Comparison of ENCODE assay signal across 10 mouse cellular contexts in the genomic region with DNA sequence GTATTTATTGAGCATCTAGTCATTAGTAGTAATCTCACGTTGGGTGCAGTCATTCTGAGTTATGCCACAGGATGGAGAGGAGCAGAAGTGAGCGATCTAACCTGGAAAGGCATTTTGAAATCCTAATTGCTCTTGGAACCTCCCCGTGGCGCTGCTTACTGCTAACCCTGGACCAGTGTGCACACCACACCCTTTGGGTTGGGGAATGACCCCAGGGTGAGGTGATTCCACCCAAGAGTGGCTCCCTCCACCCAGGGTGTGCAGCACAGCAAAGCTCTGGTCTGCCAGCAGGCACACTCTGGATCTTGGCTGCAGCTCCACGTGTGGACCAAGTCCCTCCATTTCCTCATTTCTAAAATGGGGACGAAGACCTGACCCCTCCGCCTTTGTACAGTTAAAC. TPM values are rescaled to one million over a fixed set of nuclear protein-coding genes. Genes with fewer than 3 reads are reported as not detected.
DNase-seq lines count a peak whose midpoint lies in the region; ATAC-seq lines count a peak whose summit lies in the region.
"Had no signal": no experiment of that assay in that cellular context is flagged by ENCODE, and none has a peak within 500 bp of the region (broad histone marks: within the 10 kb centered on the region; RNA-seq: fewer than 3 reads in every experiment).

No protein-coding gene starts in this region.

- H3K9me3 ChIP-seq in kidney, embryonic 15.5 days (replicated peaks), result no peaks in the 10 kb centered on the region
- no peaks in the 10 kb centered on the region for H3K9me3 ChIP-seq in embryonic facial prominence, embryonic 15.5 days (replicated peaks)
- H3K9me3 ChIP-seq in intestine, embryonic 15.5 days, result no peaks in the 10 kb centered on the region
- H3K9me3 ChIP-seq: neural tube, embryonic 12.5 days had no signal

- no peak for ATAC-seq in kidney, embryonic 15.5 days (replicated peaks; ENCODE audit: low FRiP score)
- ATAC-seq in embryonic facial prominence, embryonic 15.5 days (ENCODE audit: insufficient number of reproducible peaks, low FRiP score, low TSS enrichment, low read depth), result no peak
- ATAC-seq in intestine, embryonic 15.5 days, result no peak
- ATAC-seq in CD4-positive, CD25-positive, alpha-beta regulatory T cell, adult 4 months, result no peak
- ATAC-seq: Patski had no signal

- H3K4me1 ChIP-seq in kidney, embryonic 15.5 days, result peaks cover 90% of the 10 kb centered on the region
- peaks cover 81% of the 10 kb centered on the region for H3K4me1 ChIP-seq in embryonic facial prominence, embryonic 15.5 days
- H3K4me1 ChIP-seq in intestine, embryonic 15.5 days (replicated peaks), result peaks cover 67% of the 10 kb centered on the region

- 76% methylated on average over 7 of the region's 7 CpGs for WGBS in kidney, embryonic 15.5 days
- WGBS in embryonic facial prominence, embryonic 15.5 days, result 71% methylated on average over 7 of the region's 7 CpGs
- WGBS in intestine, embryonic 15.5 days, result 67% methylated on average over 7 of the region's 7 CpGs

- H3K4me3 ChIP-seq in kidney, embryonic 15.5 days (replicated peaks), result no peak overlapping the region
- no peak overlapping the region for H3K4me3 ChIP-seq in embryonic facial prominence, embryonic 15.5 days (replicated peaks)
- no peak overlapping the region for H3K4me3 ChIP-seq in intestine, embryonic 15.5 days (replicated peaks)
- H3K4me3 ChIP-seq: neural tube, embryonic 12.5 days had no signal

- H3K4me2 ChIP-seq in kidney, embryonic 15.5 days, result no peak overlapping the region; the same call in 1 of the 2 replicates
- 0 out of 2 replicates have a peak overlapping the region, but pooled peaks have one; percentile 8 for H3K4me2 ChIP-seq in embryonic facial prominence, embryonic 15.5 days (replicated peaks)
- H3K4me2 ChIP-seq in intestine, embryonic 15.5 days (replicated peaks), result peak overlapping the region; percentile 68; the same call in 1 of the 2 replicates

- H3K27ac ChIP-seq in kidney, embryonic 15.5 days, result peak overlapping the region; percentile 94
- H3K27ac ChIP-seq in embryonic facial prominence, embryonic 15.5 days (replicated peaks), result peak overlapping the region; percentile 88
- H3K27ac ChIP-seq in intestine, embryonic 15.5 days, result peak overlapping the region; percentile 75; the same call in 1 of the 2 replicates
- H3K27ac ChIP-seq: neural tube, embryonic 12.5 days had no signal

- H3K9ac ChIP-seq in kidney, embryonic 15.5 days, result peak overlapping the region; percentile 24; the same call in 1 of the 2 replicates
- H3K9ac ChIP-seq in embryonic facial prominence, embryonic 15.5 days, result no peak overlapping the region
- H3K9ac ChIP-seq in intestine, embryonic 15.5 days, result no peak overlapping the region
- H3K9ac ChIP-seq: neural tube, embryonic 12.5 days had no signal

- H3K27me3 ChIP-seq in kidney, embryonic 15.5 days, result no peaks in the 10 kb centered on the region
- no peaks in the 10 kb centered on the region for H3K27me3 ChIP-seq in embryonic facial prominence, embryonic 15.5 days
- H3K27me3 ChIP-seq in intestine, embryonic 15.5 days (replicated peaks), result no peaks in the 10 kb centered on the region
- H3K27me3 ChIP-seq: neural tube, embryonic 12.5 days; Patski had no signal

- DNase-seq in kidney, postnatal 36 days, result no peak
- peak; percentile 54 for DNase-seq in lung, postnatal 36 days
- DNase-seq in frontal cortex, postnatal 36 days (ENCODE audit: low spot score in 2 of 2), result no peak
- no peak for DNase-seq in spleen, adult 18-20 months

- H3K36me3 ChIP-seq in kidney, embryonic 15.5 days, result peaks cover 10% of the 10 kb centered on the region
- H3K36me3 ChIP-seq in embryonic facial prominence, embryonic 15.5 days, result 0 out of 2 replicates have a peak, but pooled peaks cover 3% of the 10 kb centered on the region
- H3K36me3 ChIP-seq in intestine, embryonic 15.5 days, result no peaks in the 10 kb centered on the region
- H3K36me3 ChIP-seq: neural tube, embryonic 12.5 days had no signal

RNA-seq across cellular contexts. Expression of a gene that starts 6.1 kb away (rescaled TPM):
- polyA plus RNA-seq in kidney, embryonic 15.5 days (2015; fragmentation: Nextera tagmentation; extraction: Ambion mirVana), result 62.2 and 63.6 TPM in 2 replicates
- 92.0 and 94.2 TPM in 2 replicates for polyA plus RNA-seq in embryonic facial prominence, embryonic 15.5 days (2015; fragmentation: Nextera tagmentation; extraction: Ambion mirVana)
- polyA plus RNA-seq in intestine, embryonic 15.5 days (2015; fragmentation: Nextera tagmentation; extraction: Ambion mirVana), result 87.6 and 91.8 TPM in 2 replicates
- 10 to 100 TPM; 81.0 to 99.7 TPM for polyA plus RNA-seq in CD4-positive, CD25-positive, alpha-beta regulatory T cell, adult 4 months (2017; shearing (Covaris generic))
